Mouse (Mus musculus) embryonic facial prominence, embryonic 15.5 days (tissue): Measurements from ENCODE around the gene Vars2. TPM values are rescaled to one million over a fixed set of nuclear protein-coding genes. Genes with fewer than 3 reads are reported as not detected.

Experiments
- ATAC-seq: fragments of 200-750 bp; cut with Nextera tagmentation; 2 replicates; pipeline ENCODE4 v1.8.0; 2017; ENCODE audit warnings: low read depth, moderate TSS enrichment; ENCODE audit not compliant: insufficient number of reproducible peaks, low FRiP score, low TSS enrichment
- H3K27ac ChIP-seq: fragments of 300-500 bp; sonication (generic); replicated peaks from 2 replicates; pipeline ENCODE4 v1.5.1; 2015; ENCODE audit warnings: mild to moderate bottlenecking, inconsistent platforms
- H3K27me3 ChIP-seq: fragments of 300-500 bp; sonication (generic); 2 replicates; pipeline ENCODE4 v1.6.1; 2015; ENCODE audit warnings: inconsistent platforms
- H3K36me3 ChIP-seq: fragments of 300-500 bp; sonication (generic); 2 replicates; pipeline ENCODE4 v1.6.1; 2015; ENCODE audit warnings: mild to moderate bottlenecking, inconsistent platforms
- H3K4me1 ChIP-seq: fragments of 300-500 bp; sonication (generic); 2 replicates; pipeline ENCODE4 v1.6.1; 2015; ENCODE audit warnings: inconsistent platforms
- H3K4me2 ChIP-seq: fragments of 300-500 bp; sonication (generic); replicated peaks from 2 replicates; pipeline ENCODE4 v1.6.1; 2015; ENCODE audit warnings: mild to moderate bottlenecking, inconsistent platforms
- H3K4me3 ChIP-seq: fragments of 300-500 bp; sonication (generic); replicated peaks from 2 replicates; pipeline ENCODE4 v1.5.1; 2015; ENCODE audit warnings: mild to moderate bottlenecking, inconsistent platforms
- H3K9ac ChIP-seq: fragments of 300-500 bp; sonication (generic); 2 replicates; pipeline ENCODE4 v1.6.1; 2015; ENCODE audit warnings: inconsistent platforms
- H3K9me3 ChIP-seq: fragments of 300-500 bp; sonication (generic); replicated peaks from 2 replicates; pipeline ENCODE4 v1.6.1; 2016; ENCODE audit warnings: inconsistent platforms
- WGBS: fragments of 180-500 bp; shearing (Covaris S2); methylation state at CpG from one replicate; pipeline ENCODE4 v1.1.7; 2015; 5-methylcytosine and 5-hydroxymethylcytosine counted together
- polyA plus RNA-seq: library from polyadenylated mRNA; unstranded; fragments of >200 nt; fragmentation: Nextera tagmentation; extraction: Ambion mirVana; gene quantifications from 2 replicates; pipeline ENCODE4 v1.2.1, GENCODE M21; 2015

The Vars2 gene
- polyA plus RNA-seq, 1 experiment from 2014 or later, result 19.0 TPM

DNA sequence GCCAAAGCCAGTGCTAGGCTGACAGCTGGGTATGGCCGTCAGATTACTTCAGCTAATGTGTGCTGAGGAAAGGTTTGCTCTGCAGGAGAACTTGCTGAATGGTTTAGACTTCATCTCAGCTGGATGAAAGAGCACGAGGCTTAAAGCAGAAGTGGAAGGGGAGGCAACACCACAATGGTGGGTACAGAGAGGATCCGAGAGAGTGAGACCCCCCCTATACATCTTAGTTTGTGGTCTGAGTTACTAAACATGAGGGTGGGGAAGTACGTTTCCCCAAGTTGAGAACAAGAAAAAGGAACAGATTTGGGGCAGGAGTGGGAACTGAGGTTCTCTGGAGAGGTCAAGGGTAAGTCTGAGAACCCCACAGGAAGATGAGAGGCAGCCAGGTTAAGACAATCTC, 25.0 kb upstream of the Vars2 start:
- Histone ChIP-seq H3K4me1 (peaks cover 10% of the 10 kb centered on the region), H3K27ac (no peak overlapping the region), H3K9ac (no peak overlapping the region), H3K9me3 (peaks cover 5% of the 10 kb centered on the region; the same call in 1 of the 2 replicates), H3K4me2 (no peak overlapping the region), H3K27me3 (no peaks in the 10 kb centered on the region), H3K36me3 (peaks cover 74% of the 10 kb centered on the region), H3K4me3 (no peak overlapping the region)
- no peak for ATAC-seq
- 72% methylated on average over 4 of the region's 4 CpGs for WGBS

DNA sequence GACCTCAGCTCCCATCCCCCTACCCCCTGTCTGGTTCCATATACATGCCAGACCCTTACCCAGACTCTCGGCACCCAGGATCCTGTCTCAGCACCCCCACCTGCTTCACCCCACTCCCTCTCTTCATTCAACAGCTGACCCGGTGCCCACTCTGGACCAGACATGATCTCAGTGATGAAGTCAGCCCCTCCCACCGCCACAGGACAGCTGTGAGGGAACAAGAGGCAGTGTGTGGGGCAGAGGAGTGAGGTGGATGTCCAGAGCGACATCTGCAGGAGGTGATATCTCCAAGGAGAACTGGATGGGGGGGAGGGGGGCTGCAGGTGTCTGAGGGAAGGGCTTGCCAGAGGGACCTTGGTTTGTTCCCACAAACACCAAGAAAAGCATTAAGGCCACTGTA, 24.4 kb upstream of the Vars2 start:
- no peaks in the 10 kb centered on the region for H3K27me3 ChIP-seq
- peaks cover 5% of the 10 kb centered on the region; the same call in 1 of the 2 replicates for H3K9me3 ChIP-seq
- ATAC-seq, result no peak
- no peak overlapping the region for H3K4me3 ChIP-seq
- H3K27ac ChIP-seq, result no peak overlapping the region
- no peak overlapping the region for H3K9ac ChIP-seq
- WGBS, result 73% methylated on average over 4 of the region's 4 CpGs
- H3K4me1 ChIP-seq, result peaks cover 4% of the 10 kb centered on the region
- H3K4me2 ChIP-seq, result no peak overlapping the region
- peaks cover 80% of the 10 kb centered on the region for H3K36me3 ChIP-seq

DNA sequence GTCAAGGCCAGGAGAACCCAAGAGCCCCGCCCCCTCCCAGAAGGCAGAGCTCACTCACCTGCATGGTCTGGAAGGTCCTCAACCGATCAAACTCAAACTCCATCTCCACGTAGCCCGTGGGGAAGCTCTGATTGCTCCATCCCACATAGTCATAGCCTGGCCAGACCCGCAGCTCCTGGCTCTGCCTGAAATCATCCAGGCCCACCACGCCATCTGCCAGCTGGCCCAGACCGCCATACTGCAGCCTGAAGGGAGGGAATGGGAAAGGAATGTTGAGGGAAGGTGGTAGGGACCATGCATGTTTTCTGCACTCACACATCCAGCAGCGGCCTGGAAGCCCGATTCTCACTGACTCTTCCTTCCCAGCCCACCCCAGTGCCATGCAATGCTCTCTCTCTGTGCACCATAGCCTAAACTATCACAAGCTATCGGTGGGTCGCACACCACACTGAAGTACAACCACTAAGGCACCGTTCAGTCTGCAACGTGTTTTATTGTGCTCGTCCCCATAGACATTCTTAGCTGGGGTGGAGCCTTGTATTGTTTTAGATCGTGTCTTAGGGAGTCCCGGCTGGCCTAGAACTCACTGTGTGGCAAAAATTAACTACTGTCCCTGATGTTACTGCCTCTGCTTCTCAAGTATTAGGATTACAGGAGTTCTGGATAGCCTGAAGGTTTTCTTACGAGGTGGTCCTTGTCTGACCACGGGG, 22.7 kb upstream of the Vars2 start:
- peaks cover 88% of the 10 kb centered on the region for H3K36me3 ChIP-seq
- no peak overlapping the region for H3K4me3 ChIP-seq
- WGBS, result 85% methylated on average over 18 of the region's 18 CpGs
- no peaks in the 10 kb centered on the region for H3K27me3 ChIP-seq
- H3K4me1 ChIP-seq, result 0 out of 2 replicates have a peak, but pooled peaks cover 2% of the 10 kb centered on the region
- H3K4me2 ChIP-seq, result no peak overlapping the region
- H3K9ac ChIP-seq, result no peak overlapping the region
- ATAC-seq, result no peak
- no peak overlapping the region for H3K27ac ChIP-seq
- no peaks in the 10 kb centered on the region for H3K9me3 ChIP-seq

DNA sequence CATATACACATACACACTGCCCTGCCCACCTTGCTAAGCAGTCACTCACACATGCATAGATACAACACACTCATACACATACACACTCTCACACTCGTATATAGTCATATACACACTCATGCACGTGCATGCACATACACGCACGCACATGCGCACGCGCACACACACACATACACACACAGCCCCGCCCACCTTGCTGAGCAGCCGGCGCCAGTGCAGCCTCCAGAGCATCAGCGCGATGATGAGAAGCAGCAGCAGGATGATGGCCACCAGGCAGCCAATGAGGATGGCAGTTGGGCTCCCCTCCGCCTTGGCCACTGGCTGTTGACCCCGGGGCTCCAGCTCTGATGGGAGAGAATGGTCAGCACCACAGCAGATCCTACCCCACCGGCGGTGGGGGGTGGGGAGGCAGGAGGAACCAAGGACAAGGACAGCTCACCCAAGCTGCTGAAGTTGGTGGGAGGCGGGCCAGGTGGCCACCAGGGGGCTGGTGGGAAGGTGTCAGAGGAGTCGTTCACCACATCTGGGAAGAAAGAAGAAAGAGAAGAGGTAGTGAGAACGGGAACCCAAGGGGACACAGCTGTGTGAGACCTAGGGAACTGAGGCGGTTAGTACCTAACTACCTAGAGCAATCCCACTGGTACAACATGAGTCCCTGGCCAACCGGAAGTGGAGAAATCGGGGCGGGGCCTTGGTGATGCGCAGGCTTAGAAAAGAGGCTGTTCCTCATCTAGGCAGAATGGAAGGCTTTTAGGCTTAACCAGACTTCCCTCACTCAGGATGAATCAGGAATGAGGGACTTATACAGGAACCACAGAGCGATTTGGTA, 21.2 kb upstream of the Vars2 start:
- ATAC-seq, result no peak
- WGBS, result 90% methylated on average over 25 of the region's 25 CpGs
- H3K9me3 ChIP-seq, result no peaks in the 10 kb centered on the region
- no peak overlapping the region for H3K4me2 ChIP-seq
- H3K4me3 ChIP-seq, result no peak overlapping the region
- peaks cover 98% of the 10 kb centered on the region for H3K36me3 ChIP-seq
- H3K27me3 ChIP-seq, result no peaks in the 10 kb centered on the region
- H3K4me1 ChIP-seq, result 0 out of 2 replicates have a peak, but pooled peaks cover 2% of the 10 kb centered on the region
- no peak overlapping the region for H3K27ac ChIP-seq
- no peak overlapping the region for H3K9ac ChIP-seq

DNA sequence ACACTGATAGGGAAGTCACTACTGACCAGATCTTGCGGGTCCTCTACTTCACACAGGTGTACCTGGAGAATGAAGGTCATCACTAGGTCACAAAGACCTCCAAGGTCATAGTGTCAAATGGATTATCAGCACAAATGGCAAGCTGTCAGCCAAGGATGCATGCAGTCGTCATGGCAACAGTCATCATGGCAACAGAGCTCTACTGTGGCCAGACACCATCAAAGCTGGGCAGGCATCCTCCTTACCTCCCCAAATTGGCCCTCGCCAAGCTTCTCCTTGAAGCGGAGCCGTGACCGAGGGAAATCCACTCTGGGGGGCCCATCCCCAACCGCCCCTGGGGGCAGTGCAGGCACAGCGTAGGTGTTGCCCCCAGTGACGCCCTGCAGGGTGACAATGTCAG, 17.7 kb upstream of the Vars2 start:
- ATAC-seq, result no peak
- no peak overlapping the region for H3K4me2 ChIP-seq
- no peak overlapping the region for H3K9ac ChIP-seq
- no peaks in the 10 kb centered on the region for H3K9me3 ChIP-seq
- H3K36me3 ChIP-seq, result peaks cover 93% of the 10 kb centered on the region
- no peak overlapping the region for H3K4me3 ChIP-seq
- no peaks in the 10 kb centered on the region for H3K27me3 ChIP-seq
- H3K4me1 ChIP-seq, result 0 out of 2 replicates have a peak, but pooled peaks cover 2% of the 10 kb centered on the region
- H3K27ac ChIP-seq, result no peak overlapping the region
- WGBS, result 78% methylated on average over 9 of the region's 9 CpGs

DNA sequence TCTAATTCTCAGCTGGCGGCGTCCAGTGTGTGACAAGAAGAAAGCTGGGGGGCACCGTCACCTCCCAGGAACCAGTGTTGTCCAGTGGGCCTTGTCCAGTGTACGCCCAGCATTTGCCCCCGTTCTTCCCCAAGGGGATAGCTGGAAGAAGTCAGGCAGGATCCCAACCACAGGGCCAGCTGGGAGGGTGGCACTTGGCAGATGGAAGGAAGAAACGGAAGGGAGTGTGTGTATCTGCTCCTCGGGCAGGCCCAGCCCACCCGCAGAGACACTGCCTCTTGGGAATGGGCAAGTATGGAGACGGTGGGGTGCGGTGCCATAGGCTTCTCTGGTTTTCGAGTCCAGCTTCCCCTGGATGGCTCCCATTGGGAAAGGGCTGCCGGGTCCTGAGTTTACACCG, 14.6 kb upstream of the Vars2 start:
- Histone ChIP-seq H3K27me3 (no peaks in the 10 kb centered on the region), H3K4me3 (no peak overlapping the region), H3K27ac (no peak overlapping the region), H3K4me1 (no peaks in the 10 kb centered on the region), H3K9ac (no peak overlapping the region), H3K4me2 (no peak overlapping the region), H3K9me3 (no peaks in the 10 kb centered on the region), H3K36me3 (peaks cover 63% of the 10 kb centered on the region)
- no peak for ATAC-seq
- 78% methylated on average over 13 of the region's 13 CpGs for WGBS

DNA sequence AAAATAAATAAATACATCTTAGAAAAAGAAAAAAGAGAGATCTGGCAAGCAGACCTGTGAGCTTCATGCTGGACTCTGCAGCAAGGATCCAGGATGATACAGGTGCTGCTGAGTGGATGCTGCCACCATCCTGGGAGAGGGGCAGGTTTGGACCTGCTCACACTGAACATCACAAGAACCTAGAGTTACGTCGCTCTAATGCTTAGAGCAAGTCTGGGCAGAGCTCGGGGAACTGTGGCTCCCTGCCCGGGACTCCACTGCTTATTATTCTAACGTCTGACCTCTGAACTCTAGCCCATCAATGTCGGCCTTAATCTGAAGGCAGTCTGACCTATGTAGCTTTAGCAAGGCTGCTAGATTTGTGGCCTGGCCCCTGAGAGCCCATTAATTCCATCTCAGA, 13.2 kb upstream of the Vars2 start:
- no peaks in the 10 kb centered on the region for H3K9me3 ChIP-seq
- H3K4me3 ChIP-seq, result no peak overlapping the region
- no peak overlapping the region for H3K27ac ChIP-seq
- WGBS, result 30% methylated on average over 6 of the region's 6 CpGs
- no peaks in the 10 kb centered on the region for H3K4me1 ChIP-seq
- H3K36me3 ChIP-seq, result peaks cover 49% of the 10 kb centered on the region
- no peak overlapping the region for H3K4me2 ChIP-seq
- no peaks in the 10 kb centered on the region for H3K27me3 ChIP-seq
- no peak overlapping the region for H3K9ac ChIP-seq
- 0 out of 2 replicates have a peak, but pooled peaks have one; percentile 43 for ATAC-seq

DNA sequence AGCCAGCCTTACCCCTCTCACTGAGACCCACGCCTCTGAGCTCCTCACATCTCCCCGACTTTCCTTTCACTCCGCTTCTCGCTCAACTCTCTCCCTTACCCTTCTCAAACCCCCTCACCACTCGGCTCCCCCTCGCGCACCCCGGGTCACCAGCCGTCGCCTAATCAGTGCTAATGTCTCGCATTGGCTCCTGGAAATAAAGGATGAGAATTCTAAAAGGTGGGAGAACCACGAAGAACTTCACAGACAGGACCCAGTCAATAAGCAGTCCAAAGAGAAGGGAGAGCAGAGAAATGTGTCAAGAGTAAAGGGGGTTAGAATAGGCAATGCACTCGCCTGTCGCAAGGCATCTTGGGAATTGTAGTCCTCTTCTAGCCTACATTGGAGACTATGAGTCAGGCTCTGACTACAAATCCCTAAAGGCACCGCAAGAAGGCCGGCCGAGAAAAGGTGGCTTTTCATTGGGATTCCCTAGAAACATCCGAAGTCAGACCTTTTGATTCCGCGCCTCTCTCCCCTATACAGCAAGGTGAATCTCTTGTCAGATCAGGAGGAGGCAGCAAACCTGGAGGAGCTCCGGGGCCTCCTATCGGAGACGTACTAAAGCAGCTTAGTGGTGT, 6.1 kb upstream of the Vars2 start, which contains the start of gene Gtf2h4:
Gene Gtf2h4 (minus strand): TSS at position 324 of the 620 bp plus-strand sequence.
- WGBS, result under 1% methylated on average over 23 of the region's 23 CpGs
- Histone ChIP-seq H3K27me3 (no peaks in the 10 kb centered on the region), H3K36me3 (0 out of 2 replicates have a peak, but pooled peaks cover 17% of the 10 kb centered on the region), H3K27ac (no peak within 1 kb of the TSS), H3K9ac (peak within 1 kb of the TSS; percentile 81), H3K4me2 (peak within 1 kb of the TSS; percentile 73), H3K4me3 (peak within 1 kb of the TSS; percentile 71), H3K4me1 (peaks cover 9% of the 10 kb centered on the region), H3K9me3 (no peaks in the 10 kb centered on the region)
- ATAC-seq, result peak; percentile 96

DNA sequence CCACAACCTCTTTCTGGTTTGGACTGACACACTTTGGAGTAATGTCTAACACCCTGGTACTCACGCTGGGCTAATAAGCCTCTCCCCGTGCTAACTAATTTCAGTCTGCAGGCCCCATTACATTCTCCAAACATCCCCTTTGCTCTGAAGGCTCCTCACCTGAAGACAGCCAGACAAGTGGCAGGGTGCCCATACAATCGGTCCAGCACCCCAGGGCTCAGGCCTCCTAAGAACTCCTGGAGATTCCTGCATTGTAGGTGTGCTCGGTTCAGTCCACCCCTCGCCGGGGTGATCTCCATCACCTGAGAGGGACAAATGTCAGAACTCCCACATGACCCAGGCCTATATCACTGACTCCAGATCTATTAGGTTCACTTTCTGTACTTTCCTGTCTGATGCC, 5.1 kb upstream of the Vars2 start:
- H3K4me2 ChIP-seq, result no peak overlapping the region; the same call in 1 of the 2 replicates
- peaks cover 17% of the 10 kb centered on the region for H3K4me1 ChIP-seq
- no peak for ATAC-seq
- H3K9me3 ChIP-seq, result no peaks in the 10 kb centered on the region
- H3K27me3 ChIP-seq, result no peaks in the 10 kb centered on the region
- no peak overlapping the region for H3K27ac ChIP-seq
- H3K4me3 ChIP-seq, result peak overlapping the region; percentile 71
- no peak overlapping the region for H3K9ac ChIP-seq
- WGBS, result 92% methylated on average over 6 of the region's 6 CpGs
- 0 out of 2 replicates have a peak, but pooled peaks cover 17% of the 10 kb centered on the region for H3K36me3 ChIP-seq

DNA sequence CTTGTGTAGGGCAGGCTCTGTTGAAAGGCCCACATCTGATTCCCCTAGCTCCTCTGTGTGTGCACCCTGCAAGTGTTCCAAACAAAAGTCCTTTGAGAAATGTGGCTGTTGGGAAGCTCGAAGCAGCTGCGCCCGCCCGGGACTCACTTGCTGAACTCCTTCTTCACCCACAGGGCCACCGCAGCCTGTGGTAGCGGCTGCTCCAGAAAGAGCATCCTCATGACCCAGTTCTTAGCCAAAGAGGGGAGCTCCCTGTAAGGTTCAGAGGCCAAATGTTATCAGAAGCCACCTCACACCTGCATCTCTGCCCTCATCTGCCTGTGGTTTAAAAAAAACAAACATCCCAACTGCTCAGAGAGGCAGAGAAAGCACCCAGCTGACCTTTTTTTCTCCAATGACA, 4.5 kb upstream of the Vars2 start:
- WGBS, result 87% methylated on average over 6 of the region's 6 CpGs
- H3K9me3 ChIP-seq, result no peaks in the 10 kb centered on the region
- H3K36me3 ChIP-seq, result 0 out of 2 replicates have a peak, but pooled peaks cover 17% of the 10 kb centered on the region

DNA sequence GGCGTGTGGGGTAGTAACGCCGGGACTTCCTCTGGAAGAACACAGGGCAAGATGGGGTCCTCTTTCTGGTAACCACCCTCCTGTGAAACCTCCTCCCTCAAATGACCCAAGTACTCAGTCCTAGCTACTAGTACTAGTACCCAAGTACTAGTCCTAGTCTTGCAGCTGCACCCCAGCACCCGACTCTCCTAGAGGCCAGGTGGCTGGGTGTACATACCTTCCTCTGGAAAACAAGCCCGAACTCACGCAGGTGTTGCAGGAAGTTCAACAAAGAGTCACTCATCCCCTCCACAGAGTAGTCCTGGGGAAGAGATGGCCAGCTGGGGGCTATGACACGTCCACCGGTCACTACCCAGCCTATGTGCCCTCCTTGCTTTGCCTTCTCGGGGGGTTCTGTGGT, 2.3 kb upstream of the Vars2 start:
- Histone ChIP-seq H3K27ac (no peak overlapping the region), H3K4me3 (no peak overlapping the region), H3K4me1 (peaks cover 28% of the 10 kb centered on the region), H3K9ac (no peak overlapping the region), H3K27me3 (no peaks in the 10 kb centered on the region), H3K4me2 (no peak overlapping the region), H3K36me3 (peaks cover 26% of the 10 kb centered on the region), H3K9me3 (no peaks in the 10 kb centered on the region)
- 90% methylated on average over 9 of the region's 9 CpGs for WGBS
- ATAC-seq, result no peak

More for the DNA sequence above, 4.5 kb upstream of the Vars2 start:
- peaks cover 19% of the 10 kb centered on the region for H3K4me1 ChIP-seq
- no peak overlapping the region for H3K27ac ChIP-seq
- H3K4me2 ChIP-seq, result no peak overlapping the region
- no peaks in the 10 kb centered on the region for H3K27me3 ChIP-seq
- no peak overlapping the region for H3K4me3 ChIP-seq
- H3K9ac ChIP-seq, result no peak overlapping the region
- no peak for ATAC-seq
